Mouse (Mus musculus): Measurements from ENCODE around the gene Cx3cr1.

Cx3cr1 gene

DNA sequence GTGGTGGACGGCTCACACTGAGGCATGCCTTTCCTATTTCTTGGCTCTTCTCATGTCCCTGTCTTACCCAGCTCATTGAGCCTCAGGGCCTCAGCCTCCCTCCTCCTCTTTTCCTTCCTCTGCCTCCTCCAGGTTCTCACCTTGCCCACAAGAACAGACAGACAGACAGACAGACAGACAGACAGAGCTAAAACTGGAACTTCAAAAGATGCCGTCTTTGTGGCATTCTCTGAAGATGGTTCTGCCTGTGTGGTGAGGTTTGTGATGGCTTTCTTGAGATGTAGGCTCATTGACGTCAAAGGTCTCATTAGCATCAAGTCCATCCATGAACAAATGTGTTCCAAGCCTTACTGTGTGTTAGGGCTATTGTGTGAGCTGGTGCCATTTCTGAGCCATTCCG is 13.0 kb upstream of the Cx3cr1 start:
- no peak for DNase-seq (ENCODE audit: low spot score in 2 of 2)

DNA sequence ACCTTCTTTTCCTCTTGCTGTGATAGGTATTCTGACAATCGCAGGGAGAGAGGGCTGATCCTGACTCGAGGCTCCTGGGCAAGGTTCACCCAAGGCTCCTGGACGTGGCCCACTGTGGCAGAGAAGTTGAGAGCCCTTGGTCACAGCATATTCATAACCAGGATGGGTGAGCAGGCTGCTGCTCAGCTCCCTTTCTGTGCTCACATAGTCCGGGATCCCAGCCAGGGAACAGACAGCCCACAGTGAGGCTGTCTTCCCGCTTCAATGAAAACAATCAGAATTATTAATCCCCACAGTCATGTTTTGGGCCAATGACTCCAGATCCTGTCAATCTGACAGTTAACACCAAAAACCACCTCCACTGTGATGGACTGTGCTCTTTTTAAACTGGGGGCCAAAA is 12.3 kb upstream of the Cx3cr1 start:
- no peak for DNase-seq (ENCODE audit: low spot score in 2 of 2)

DNA sequence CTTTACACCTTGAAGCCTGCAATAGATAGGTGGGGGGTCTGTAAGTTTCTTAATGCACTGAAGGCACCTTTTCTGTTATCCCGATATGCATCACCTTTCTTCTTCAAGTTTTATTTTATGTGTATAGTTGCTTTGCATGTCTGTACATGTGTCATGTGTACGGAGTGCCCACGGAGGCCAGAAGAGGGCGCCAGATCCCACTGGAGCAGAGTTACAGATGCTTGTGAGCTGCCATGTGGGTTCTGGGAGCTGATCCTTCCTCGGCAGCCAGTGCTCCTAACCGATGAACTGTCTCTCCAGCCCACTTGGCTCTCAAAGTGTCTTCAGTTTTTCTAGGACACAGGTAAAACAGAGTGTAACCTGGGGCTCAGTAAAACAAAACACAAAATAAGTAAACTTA is 11.6 kb upstream of the Cx3cr1 start:
- no peak for DNase-seq (ENCODE audit: low spot score in 2 of 2)

DNA sequence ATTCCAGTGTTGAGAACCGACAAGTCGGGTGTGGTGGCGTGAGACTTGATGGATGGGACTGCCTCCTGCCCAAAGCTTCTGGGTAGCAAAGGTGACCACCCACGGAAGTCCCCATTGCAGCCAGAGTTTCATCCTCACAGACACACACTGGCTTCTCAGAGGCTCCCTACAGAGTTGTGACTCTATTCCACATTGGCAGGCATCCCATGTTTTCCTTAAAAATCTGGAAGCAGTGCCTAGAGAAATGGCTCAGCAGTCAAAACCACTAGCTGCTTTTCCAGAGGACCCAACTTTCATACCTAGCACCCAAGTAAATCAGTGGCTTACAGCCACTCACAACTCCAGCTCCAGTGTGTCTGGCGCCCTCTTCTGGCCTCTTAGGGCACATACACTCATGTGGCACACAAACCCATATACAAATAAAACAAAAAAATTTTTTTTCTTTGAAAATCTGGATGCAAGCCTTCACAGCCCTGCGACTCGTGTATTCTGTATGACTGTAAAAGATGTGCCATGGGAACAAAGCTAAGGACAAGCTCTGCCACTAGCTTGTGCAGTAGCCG is 10.9 kb upstream of the Cx3cr1 start:
- peak in 1 of 2 experiments; percentile 8 for DNase-seq (ENCODE audit: low spot score in 2 of 2)

DNA sequence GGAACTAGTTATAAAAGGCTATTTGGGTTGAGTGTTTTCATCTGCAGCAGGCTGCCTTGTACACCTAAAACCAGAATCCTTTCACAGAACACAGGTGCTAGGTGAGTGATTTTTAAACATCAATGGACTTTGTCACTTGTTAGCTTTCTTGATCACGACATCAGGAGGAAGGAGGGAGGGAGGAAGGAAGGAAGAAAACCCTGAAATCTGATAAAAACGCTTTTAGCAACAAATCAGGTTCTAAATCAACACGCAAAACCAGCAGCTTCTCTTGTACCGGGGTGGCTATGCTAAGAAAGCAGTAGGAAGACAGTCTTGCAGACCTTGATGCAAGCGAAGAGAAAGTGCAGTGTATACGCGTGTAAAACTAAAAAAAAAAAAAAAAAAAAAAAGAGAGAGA is 10.2 kb upstream of the Cx3cr1 start:
- DNase-seq (ENCODE audit: low spot score in 2 of 2): no peak

DNA sequence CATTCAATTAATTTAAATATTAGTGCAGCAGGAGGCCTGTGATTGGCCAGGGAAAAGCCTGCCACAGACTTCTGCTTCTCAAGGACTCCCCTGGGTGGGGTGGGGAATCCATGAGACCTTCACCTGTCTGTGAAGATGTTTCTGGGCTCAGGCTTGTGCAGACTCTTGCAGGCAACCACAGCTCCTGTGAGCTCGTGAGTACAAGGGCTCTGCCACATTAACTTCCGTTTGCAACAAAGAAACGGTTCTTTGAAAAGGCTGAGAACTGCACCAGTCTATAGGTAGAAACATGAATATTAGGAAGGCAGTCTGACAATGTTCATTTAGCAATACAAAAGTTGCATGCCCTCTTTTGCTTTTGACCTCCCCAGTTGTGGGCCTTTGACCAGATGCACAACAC is 8.6 kb upstream of the Cx3cr1 start:
- no peak for DNase-seq (ENCODE audit: low spot score in 2 of 2)

DNA sequence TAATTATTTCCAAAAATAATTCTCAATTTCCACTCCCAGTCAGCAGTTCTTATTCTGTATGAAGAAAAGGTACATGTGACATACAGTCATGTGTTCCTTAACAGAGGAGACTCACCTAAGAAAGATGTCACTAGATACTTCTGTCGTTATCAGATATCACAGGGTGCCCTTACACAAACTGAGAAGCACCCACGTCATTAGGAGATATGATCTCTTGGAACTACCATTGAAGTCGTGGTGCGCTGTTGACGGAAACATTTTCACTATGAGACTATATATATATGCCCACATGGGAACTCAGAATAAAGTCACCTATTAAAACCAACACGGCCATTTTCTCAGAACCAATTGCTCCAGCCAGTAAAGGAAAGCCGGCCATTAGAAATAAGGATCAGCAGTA is 4.8 kb upstream of the Cx3cr1 start:
- DNase-seq (ENCODE audit: low spot score in 2 of 2): no peak

DNA sequence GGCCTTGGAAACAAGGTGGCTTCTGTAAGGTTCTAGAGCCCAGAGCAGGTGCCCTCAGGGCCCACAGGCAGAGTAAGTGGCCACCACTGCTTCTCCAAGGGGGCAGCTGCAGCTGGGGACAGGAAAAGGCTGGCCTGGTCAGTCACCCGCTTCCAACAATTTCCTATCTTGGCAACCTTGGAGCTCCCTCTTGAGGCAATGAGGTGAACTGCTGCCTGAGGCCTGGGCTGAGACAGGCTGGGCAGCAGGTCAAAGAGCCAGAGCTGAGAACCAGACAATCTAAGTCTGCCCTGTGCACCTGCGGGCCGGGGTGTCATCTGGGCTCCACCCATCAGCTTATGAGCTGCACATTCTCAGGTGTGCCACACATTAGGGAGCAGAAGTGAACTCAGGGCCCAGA is 3.5 kb upstream of the Cx3cr1 start:
- DNase-seq (ENCODE audit: low spot score in 2 of 2): peak; percentile 66 to 84

DNA sequence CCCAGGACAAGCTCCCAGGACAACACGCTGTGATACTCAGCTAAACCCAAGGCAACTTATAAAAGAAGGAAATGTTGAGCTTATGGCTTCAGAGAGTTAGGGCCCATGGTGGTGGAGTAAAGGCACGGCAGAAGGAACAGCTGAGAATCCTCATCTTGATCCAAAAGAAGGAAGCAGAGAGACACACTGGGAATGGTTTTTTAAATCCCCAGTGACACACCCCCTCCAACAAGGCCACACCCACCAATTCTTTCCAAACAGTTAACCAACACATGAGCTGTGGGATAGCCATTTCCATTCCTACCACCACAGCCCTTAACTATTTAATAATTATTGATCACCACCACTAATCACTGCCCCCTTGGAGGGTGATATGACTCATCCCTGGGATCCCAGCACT is 1.6 kb upstream of the Cx3cr1 start:
- DNase-seq (ENCODE audit: low spot score in 2 of 2): peak; percentile 25 to 41

DNA sequence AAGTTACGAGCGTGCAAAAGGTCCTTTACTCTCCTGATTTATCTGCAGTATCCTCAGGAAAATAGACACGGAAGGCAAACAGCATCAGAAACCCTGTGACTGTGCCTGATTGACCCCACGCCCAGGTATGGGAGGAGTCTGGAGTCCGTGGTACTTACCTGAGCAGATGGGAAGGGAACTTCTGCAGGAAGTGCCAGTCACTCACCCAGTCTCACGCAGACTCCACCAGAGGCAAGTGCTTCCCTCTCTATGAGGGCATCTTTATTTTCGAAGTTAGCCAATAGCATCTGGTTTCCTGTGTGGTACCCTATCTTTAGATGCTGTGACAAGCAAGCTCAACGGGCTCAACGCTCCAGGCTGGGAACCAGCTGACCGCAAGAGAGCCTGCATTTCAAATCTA is 1.6 kb downstream of the Cx3cr1 start:
- DNase-seq (ENCODE audit: low spot score in 2 of 2): peak in 1 of 2 experiments; percentile 29

DNA sequence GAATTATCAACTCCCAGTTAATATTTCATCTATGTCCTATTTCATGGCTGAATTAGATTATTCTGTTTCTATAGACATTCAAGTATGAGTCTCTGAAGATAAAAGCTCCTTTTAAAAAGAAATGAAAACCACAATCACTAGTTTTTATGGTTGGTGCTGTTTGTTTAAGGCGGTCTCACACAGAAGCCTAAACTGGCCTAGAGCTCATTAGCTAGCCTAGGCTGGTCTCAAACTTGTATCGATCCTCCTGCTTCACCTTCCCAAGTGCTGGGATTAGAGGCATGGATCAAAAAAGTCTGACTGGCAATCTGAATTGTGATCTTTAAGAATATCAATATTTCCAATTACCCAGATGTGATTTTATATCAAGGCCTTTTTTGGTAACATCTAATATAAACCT is 2.1 kb downstream of the Cx3cr1 start:
- no peak for DNase-seq (ENCODE audit: low spot score in 2 of 2)

DNA sequence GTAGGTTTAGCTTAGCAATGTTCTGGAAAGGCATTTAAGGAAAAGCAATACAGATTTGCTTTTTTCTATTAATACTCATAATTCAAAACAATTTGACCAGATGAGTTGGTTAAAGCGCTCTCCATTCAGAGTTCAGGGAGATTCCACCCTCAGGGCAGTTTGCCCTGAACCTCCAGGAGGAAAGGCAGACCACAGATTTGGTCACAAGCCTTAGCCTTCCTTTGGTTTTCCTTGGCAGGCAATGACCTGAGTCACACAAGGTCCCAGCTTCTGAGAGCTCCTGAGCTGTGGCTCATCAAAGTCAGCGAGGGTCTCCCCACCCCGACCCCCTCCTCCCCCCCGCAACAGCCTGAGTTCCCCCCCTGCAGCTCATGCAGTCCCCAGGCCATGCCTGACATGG is 5.4 kb downstream of the Cx3cr1 start:
- DNase-seq (ENCODE audit: low spot score in 2 of 2): no peak

DNA sequence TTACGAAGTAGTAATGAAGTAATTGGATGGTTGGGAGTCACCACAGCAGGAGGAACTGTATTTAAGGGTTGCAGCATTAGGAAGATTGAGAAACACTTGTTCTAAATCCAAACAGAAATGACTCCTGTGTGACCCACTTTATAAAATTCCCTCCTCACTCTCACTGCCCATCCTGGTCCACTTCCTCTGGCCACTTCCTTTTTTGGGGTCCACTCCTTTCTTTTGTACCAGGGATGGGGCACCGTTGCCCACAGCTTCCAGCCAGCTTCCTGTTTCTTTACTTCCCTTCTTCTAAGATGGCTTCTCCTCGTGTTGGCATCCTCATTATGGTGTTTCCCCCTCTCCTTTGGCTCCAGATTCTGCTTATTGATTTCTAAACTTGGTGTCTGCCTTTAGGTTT is 10.9 kb downstream of the Cx3cr1 start:
- DNase-seq (ENCODE audit: low spot score in 2 of 2): peak in 1 of 2 experiments; percentile 54

DNA sequence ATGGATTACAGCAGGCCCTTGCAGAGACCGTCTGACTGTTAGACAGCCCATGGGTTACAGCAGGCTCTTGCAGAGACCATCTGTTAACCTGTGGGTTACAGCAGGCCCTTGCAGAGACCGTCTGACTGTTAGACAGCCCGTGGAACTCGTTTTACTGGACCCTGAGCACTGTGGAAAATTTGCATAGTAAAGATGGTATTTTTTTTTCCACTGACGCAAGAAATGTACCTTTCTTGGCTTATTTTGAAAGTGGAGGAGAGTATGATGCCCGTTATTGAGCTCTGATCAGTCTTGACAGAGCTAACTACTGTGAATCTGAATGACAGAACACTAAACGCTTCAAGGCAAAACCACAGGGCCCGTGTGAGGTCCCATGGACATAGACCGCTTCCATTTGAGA is 13.5 kb downstream of the Cx3cr1 start:
- no peak for DNase-seq (ENCODE audit: low spot score in 2 of 2)

DNA sequence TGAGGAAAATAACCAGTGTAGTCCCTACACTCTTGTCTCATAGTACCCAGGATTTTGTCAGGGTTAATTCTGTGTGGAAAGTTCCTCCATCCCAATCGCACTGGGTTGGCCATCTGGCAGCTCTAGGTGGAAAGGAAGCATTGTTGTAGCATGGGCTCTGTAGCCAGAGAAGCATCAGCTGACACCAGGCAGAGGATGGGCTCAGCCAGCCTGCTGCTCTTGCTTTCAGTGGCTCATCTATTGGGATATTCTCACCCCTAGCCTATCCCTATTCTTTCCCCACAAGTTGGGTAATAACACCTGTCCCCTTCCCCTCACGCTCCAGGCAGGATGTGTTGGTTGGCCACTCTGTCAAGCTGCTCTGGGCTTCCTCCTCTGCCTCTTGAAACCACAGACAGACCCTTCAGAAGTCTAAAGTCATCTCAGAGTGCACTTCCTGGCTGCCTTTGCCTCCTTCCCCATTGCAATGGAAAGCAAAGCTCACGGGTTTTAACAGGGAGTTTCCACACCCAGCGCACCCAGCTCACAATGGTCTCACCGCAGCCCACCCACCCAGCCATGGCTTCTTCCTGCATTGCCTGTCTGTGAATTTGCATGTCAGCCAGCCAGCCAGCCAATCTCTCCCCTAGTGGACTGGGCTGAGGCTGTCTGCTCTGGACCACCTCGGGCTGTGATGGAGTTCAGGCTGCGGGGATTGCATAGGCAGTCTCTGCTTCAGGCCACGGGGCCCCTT is 15.0 kb downstream of the Cx3cr1 start:
- no peak for DNase-seq (ENCODE audit: low spot score in 2 of 2)

DNA sequence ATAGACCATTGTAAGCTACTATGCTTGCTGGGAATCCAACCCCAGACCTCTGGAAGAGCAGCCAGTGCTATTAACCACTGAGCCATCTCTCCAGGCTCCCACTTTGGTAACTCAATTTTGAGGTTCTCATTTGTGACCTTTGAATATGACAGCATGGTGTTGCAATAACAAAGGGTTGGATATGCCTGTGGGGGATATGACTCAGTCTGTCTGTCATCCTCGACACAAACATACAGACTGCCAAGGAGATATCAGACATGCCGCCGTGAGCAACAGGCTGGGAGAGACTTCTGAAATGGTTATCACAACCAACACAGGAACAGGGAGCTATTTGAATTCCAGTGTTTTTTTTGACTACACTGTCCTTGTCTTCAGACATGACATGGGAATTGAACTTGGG is 20.3 kb downstream of the Cx3cr1 start:
- peak in 1 of 2 experiments; percentile 35 for DNase-seq (ENCODE audit: low spot score in 2 of 2)

DNA sequence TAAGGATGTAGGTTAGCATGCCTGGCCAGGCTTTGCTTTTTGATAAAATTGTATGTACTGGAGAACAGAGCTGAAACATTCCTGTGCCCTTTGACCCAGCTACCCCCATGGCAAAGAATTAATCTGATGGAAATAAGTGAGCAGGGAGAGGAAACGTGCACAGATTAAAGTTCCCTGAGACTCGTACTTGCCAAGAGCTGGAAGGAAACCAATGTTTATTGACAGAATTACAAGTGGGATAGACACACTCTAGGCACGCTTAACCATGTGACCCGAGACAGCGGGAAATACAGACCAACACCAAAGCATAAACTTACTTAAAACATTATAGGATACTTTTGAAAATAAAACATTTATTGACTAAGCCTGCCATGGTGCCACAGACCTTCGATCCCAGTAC is 21.2 kb downstream of the Cx3cr1 start:
- no peak for DNase-seq (ENCODE audit: low spot score in 2 of 2)

DNA sequence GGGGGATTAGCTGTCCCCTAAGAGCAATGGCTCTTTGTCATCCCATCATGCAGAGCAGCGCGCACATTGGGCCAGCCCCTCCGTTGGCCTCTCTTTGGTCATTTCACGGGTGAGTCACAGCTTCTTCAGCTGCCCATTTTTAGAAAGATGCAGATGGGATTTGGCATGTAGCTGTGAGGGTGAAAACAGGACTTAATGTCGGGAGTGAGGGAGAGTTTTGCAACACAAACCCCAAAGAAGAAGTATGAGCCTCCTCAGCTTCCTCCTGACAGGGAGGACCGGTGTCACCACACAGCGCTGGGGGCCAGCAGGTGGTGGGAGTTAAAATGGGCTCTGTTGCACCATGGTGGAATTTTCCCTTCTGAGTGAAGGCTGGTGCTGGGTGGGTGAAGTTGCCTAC is 26.6 kb downstream of the Cx3cr1 start:
- peak in 1 of 2 experiments; percentile 29 for DNase-seq (ENCODE audit: low spot score in 2 of 2)

DNA sequence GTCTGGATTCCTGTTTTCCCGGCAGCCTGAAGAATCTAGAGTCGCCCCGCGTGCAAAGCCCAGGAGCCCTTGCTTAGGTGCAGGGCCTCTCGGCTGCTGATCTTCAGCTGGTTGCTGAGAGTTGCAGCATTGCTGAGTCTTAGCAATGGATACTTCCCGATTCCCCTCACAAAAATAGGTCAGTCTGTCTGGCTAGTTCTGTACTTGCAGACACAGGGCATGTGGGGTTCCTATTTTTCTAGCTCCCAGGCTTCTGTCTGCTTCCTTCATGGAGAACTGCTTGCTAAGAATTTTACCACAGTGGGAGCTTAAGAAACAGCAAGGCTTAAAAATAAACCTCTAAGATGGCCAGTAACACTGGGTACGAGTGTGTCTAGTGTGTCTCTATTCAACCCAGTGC is 32.3 kb downstream of the Cx3cr1 start:
- DNase-seq (ENCODE audit: low spot score in 2 of 2): no peak

DNA sequence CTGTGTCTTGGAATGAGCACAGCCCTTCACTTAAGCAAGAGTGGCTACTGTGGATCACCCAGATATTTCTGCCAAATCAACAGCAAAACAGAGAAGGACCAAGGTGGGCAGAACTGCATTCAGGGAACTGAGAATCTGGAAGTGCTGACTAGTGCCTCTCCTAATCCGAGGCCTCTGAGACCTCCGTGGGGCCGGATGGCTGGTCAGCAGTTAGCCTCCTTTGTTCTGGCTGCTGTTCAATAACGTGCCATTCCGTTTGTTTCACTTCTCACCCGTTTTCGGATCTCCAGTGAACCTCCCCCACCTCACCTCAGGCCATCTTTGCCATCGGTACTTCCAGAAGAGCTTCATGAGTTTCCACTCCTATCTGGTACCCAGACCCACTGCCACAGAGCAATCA is 35.3 kb downstream of the Cx3cr1 start:
- no peak for DNase-seq (ENCODE audit: low spot score in 2 of 2)

DNA sequence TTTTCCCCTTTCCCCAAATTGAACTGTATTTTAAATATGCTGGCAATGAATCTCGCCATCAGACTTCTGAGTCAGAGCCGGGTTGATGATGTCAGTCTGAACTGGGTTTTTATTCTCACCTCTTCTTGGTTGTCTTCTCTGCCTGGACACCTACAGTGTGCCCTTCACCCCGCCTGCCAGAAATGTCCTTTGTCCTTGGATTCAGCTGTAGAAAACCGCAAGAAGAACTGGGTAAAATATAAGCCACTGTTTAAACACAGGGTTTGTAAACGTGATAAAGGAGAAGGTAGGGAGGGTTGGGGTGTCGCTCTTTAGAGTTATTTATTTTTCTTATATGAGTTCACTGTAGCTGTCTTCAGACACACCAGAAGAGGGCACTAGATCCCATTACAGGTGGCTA is 37.0 kb downstream of the Cx3cr1 start:
- DNase-seq (ENCODE audit: low spot score in 2 of 2): no peak

DNA sequence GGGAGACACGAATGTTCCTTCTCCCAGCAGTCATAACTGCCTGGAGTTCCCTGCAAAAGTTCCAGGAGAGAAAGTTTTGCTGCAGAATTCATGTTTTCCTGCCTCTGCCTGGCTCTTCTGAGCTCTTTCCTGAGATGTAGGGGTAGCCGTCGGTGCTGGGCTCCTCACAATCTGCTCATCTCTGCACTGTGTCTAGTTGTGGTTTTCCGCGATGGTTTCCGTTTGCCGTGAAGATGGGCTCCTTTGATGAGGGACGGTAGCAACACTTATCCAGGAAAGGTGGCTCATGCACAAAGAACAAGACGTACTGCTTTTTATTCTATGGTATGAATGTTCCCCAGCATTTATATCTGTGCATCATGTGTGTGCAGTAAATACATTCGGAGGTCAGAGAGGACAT is 39.3 kb downstream of the Cx3cr1 start:
- DNase-seq (ENCODE audit: low spot score in 2 of 2): no peak

DNA sequence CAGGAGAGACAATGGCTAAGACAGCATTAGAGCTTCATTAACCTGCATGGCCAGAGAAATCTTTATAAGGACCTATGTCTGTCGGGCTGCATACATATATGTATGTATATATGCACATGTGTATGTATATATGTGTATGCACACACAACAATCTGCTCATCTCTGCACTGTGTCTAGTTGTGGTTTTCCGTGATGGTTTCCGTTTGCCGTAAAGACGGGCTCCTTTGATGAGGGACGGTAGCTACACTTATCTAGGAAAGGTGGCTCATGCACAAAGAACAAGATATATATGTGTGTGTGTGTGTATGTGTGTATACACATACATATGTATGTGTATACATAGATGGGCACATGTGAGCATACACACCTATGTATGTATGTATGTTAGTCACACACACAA is 39.8 kb downstream of the Cx3cr1 start:
- no peak for DNase-seq (ENCODE audit: low spot score in 2 of 2)

Measured in heart, adult 9 months (tissue).